Mouse (Mus musculus) testis, adult 2 months (tissue): ENCODE measurements around the gene Thoc3.

Experiments used
- CTCF ChIP-seq: fragments of 200-500 bp; IDR thresholded peaks from 2 replicates; pipeline ENCODE4 v1.5.1; 2012; ENCODE audit warnings: low read depth, mild to moderate bottlenecking, inconsistent platforms, low read length, moderate library complexity; ENCODE audit not compliant: control insufficient read depth, insufficient read depth, insufficient replicate concordance
- POLR2A ChIP-seq: fragments of 200-500 bp; IDR thresholded peaks from 2 replicates; pipeline ENCODE4 v1.6.1; 2012; ENCODE audit warnings: low read depth, mild to moderate bottlenecking, inconsistent platforms, low read length, moderate library complexity; ENCODE audit not compliant: control insufficient read depth

- no peak for TF ChIP-seq CTCF
- TF ChIP-seq POLR2A, result no peak
Observed at GRCm38 (mm10) chr13:54430051-54430450, 38.6 kb downstream of the Thoc3 start.
